Mouse (Mus musculus): ENCODE results near the gene Tas2r104. TPM values are rescaled to one million over a fixed set of nuclear protein-coding genes. Genes with fewer than 3 reads are reported as not detected.

Gene Tas2r104
- not detected in 2 replicates for polyA plus RNA-seq (2015; fragmentation: Nextera tagmentation; extraction: Ambion mirVana)

GRCm38 (mm10) chr6:131685644-131686043 is at the start of gene Tas2r104:
Gene Tas2r104, minus strand, starts transcription at chr6:131685744.
- WGBS: 69% methylated on average over 1 of the region's 1 CpGs
- peaks cover 6% of the 10 kb centered on the region for H3K9me3 ChIP-seq (replicated peaks; ENCODE audit: control insufficient read depth, low read length, poor library complexity, severe bottlenecking)
- no peak for ATAC-seq

GRCm38 (mm10) chr6:131712803-131713202 is 27.3 kb upstream of the Tas2r104 start:
- no peak overlapping the region for H3K9ac ChIP-seq (ENCODE audit: low read depth, low read length)
- H3K4me3 ChIP-seq (ENCODE audit: low read depth, low read length): no peak overlapping the region
- ATAC-seq: no peak
- H3K9me3 ChIP-seq (replicated peaks; ENCODE audit: control insufficient read depth, low read length, poor library complexity, severe bottlenecking): peaks cover 6% of the 10 kb centered on the region; the same call in 1 of the 2 replicates
- H3K4me1 ChIP-seq (ENCODE audit: control insufficient read depth, insufficient read depth, low read length): no peaks in the 10 kb centered on the region
- WGBS: 51% methylated on average over 7 of the region's 7 CpGs
- no peaks in the 10 kb centered on the region for H3K27me3 ChIP-seq (ENCODE audit: control insufficient read depth, insufficient read depth, low read depth, low read length)
- H3K4me2 ChIP-seq (ENCODE audit: low read length): no peak overlapping the region
- H3K27ac ChIP-seq (ENCODE audit: low read length): no peak overlapping the region
- H3K36me3 ChIP-seq (ENCODE audit: control insufficient read depth, insufficient read depth, low read length): no peaks in the 10 kb centered on the region

More at GRCm38 (mm10) chr6:131685644-131686043, at the start of gene Tas2r104:
- Histone ChIP-seq H3K4me1 (ENCODE audit: control insufficient read depth, insufficient read depth, low read length) (no peaks in the 10 kb centered on the region), H3K9ac (ENCODE audit: low read depth, low read length) (no peak within 1 kb of the TSS), H3K4me3 (ENCODE audit: low read depth, low read length) (no peak within 1 kb of the TSS), H3K27me3 (ENCODE audit: control insufficient read depth, insufficient read depth, low read depth, low read length) (no peaks in the 10 kb centered on the region), H3K27ac (ENCODE audit: low read length) (no peak within 1 kb of the TSS), H3K4me2 (ENCODE audit: low read length) (no peak within 1 kb of the TSS), H3K36me3 (ENCODE audit: control insufficient read depth, insufficient read depth, low read length) (no peaks in the 10 kb centered on the region)

GRCm38 (mm10) chr6:131689963-131690362 is 4.4 kb upstream of the Tas2r104 start, which contains the start of gene Tas2r114:
Gene Tas2r114, minus strand, starts transcription at chr6:131690063.
- no peaks in the 10 kb centered on the region for H3K27me3 ChIP-seq (ENCODE audit: control insufficient read depth, insufficient read depth, low read depth, low read length)

GRCm38 (mm10) chr6:131687395-131687794 is 1.9 kb upstream of the Tas2r104 start, which contains the start of gene Tas2r105:
Gene Tas2r105, minus strand, starts transcription at chr6:131687495.
- WGBS: 73% methylated on average over 1 of the region's 1 CpGs

More at GRCm38 (mm10) chr6:131689963-131690362, 4.4 kb upstream of the Tas2r104 start, which contains the start of gene Tas2r114:
- Histone ChIP-seq H3K9ac (ENCODE audit: low read depth, low read length) (no peak within 1 kb of the TSS), H3K9me3 (replicated peaks; ENCODE audit: control insufficient read depth, low read length, poor library complexity, severe bottlenecking) (peaks cover 3% of the 10 kb centered on the region), H3K36me3 (ENCODE audit: control insufficient read depth, insufficient read depth, low read length) (no peaks in the 10 kb centered on the region), H3K4me2 (ENCODE audit: low read length) (no peak within 1 kb of the TSS), H3K4me1 (ENCODE audit: control insufficient read depth, insufficient read depth, low read length) (no peaks in the 10 kb centered on the region), H3K4me3 (ENCODE audit: low read depth, low read length) (no peak within 1 kb of the TSS), H3K27ac (ENCODE audit: low read length) (no peak within 1 kb of the TSS)
- ATAC-seq: no peak

GRCm38 (mm10) chr6:131678786-131679185 is 6.8 kb downstream of the Tas2r104 start, which contains the start of gene Tas2r106:
Gene Tas2r106, minus strand, starts transcription at chr6:131678886.
- Histone ChIP-seq H3K4me2 (ENCODE audit: low read length) (no peak within 1 kb of the TSS), H3K9ac (ENCODE audit: low read depth, low read length) (no peak within 1 kb of the TSS), H3K4me1 (ENCODE audit: control insufficient read depth, insufficient read depth, low read length) (no peaks in the 10 kb centered on the region), H3K27me3 (ENCODE audit: control insufficient read depth, insufficient read depth, low read depth, low read length) (no peaks in the 10 kb centered on the region), H3K36me3 (ENCODE audit: control insufficient read depth, insufficient read depth, low read length) (no peaks in the 10 kb centered on the region), H3K9me3 (replicated peaks; ENCODE audit: control insufficient read depth, low read length, poor library complexity, severe bottlenecking) (0 out of 2 replicates have a peak, but pooled peaks cover 3% of the 10 kb centered on the region), H3K4me3 (ENCODE audit: low read depth, low read length) (no peak within 1 kb of the TSS), H3K27ac (ENCODE audit: low read length) (no peak within 1 kb of the TSS)
- WGBS: 69% methylated on average over 3 of the region's 3 CpGs
- ATAC-seq: no peak

More at GRCm38 (mm10) chr6:131687395-131687794, 1.9 kb upstream of the Tas2r104 start, which contains the start of gene Tas2r105:
- no peak within 1 kb of the TSS for H3K9ac ChIP-seq (ENCODE audit: low read depth, low read length)
- peaks cover 6% of the 10 kb centered on the region for H3K9me3 ChIP-seq (replicated peaks; ENCODE audit: control insufficient read depth, low read length, poor library complexity, severe bottlenecking)
- H3K4me1 ChIP-seq (ENCODE audit: control insufficient read depth, insufficient read depth, low read length): no peaks in the 10 kb centered on the region
- no peaks in the 10 kb centered on the region for H3K27me3 ChIP-seq (ENCODE audit: control insufficient read depth, insufficient read depth, low read depth, low read length)
- no peak within 1 kb of the TSS for H3K27ac ChIP-seq (ENCODE audit: low read length)
- no peaks in the 10 kb centered on the region for H3K36me3 ChIP-seq (ENCODE audit: control insufficient read depth, insufficient read depth, low read length)
- H3K4me3 ChIP-seq (ENCODE audit: low read depth, low read length): no peak within 1 kb of the TSS
- no peak for ATAC-seq
- no peak within 1 kb of the TSS for H3K4me2 ChIP-seq (ENCODE audit: low read length)

GRCm38 (mm10) chr6:131660049-131660448 is 25.5 kb downstream of the Tas2r104 start, which contains the start of gene Tas2r107:
Gene Tas2r107, minus strand, starts transcription at chr6:131660149.
- Histone ChIP-seq H3K27ac (ENCODE audit: low read length) (no peak within 1 kb of the TSS), H3K4me1 (ENCODE audit: control insufficient read depth, insufficient read depth, low read length) (no peaks in the 10 kb centered on the region), H3K4me2 (ENCODE audit: low read length) (no peak within 1 kb of the TSS), H3K9ac (ENCODE audit: low read depth, low read length) (no peak within 1 kb of the TSS), H3K4me3 (ENCODE audit: low read depth, low read length) (no peak within 1 kb of the TSS), H3K9me3 (replicated peaks; ENCODE audit: control insufficient read depth, low read length, poor library complexity, severe bottlenecking) (peaks cover 8% of the 10 kb centered on the region), H3K36me3 (ENCODE audit: control insufficient read depth, insufficient read depth, low read length) (no peaks in the 10 kb centered on the region), H3K27me3 (ENCODE audit: control insufficient read depth, insufficient read depth, low read depth, low read length) (no peaks in the 10 kb centered on the region)
- no peak for ATAC-seq

Other genes starting within 250 kb of the Tas2r104 start
- gene 5430401F13Rik, start 199.3 kb downstream of the Tas2r104 start, polyA plus RNA-seq (2015; fragmentation: Nextera tagmentation; extraction: Ambion mirVana): not detected in 2 replicates
- not detected in 2 replicates for gene Gm6619, start 199.3 kb downstream of the Tas2r104 start, polyA plus RNA-seq (2015; fragmentation: Nextera tagmentation; extraction: Ambion mirVana)
- not detected in 2 replicates for gene Tas2r130, start 54.8 kb downstream of the Tas2r104 start, polyA plus RNA-seq (2015; fragmentation: Nextera tagmentation; extraction: Ambion mirVana)
- not detected in 2 replicates for gene Tas2r107, start 25.6 kb downstream of the Tas2r104 start, polyA plus RNA-seq (2015; fragmentation: Nextera tagmentation; extraction: Ambion mirVana)
- gene Tas2r106, start 6.9 kb downstream of the Tas2r104 start, polyA plus RNA-seq (2015; fragmentation: Nextera tagmentation; extraction: Ambion mirVana): not detected in 2 replicates
- gene Tas2r105, start 1.8 kb upstream of the Tas2r104 start, polyA plus RNA-seq (2015; fragmentation: Nextera tagmentation; extraction: Ambion mirVana): not detected in 2 replicates
- gene Tas2r114, start 4.3 kb upstream of the Tas2r104 start, polyA plus RNA-seq (2015; fragmentation: Nextera tagmentation; extraction: Ambion mirVana): not detected in 2 replicates

Data from midbrain, embryonic 16.5 days (tissue).